Mouse (Mus musculus): ENCODE results near the gene Natd1. TPM values are rescaled to one million over a fixed set of nuclear protein-coding genes. Genes with fewer than 3 reads are reported as not detected.

Natd1 gene
- polyA plus RNA-seq, 1 experiment from 2014 or later = 26.3 TPM

DNA sequence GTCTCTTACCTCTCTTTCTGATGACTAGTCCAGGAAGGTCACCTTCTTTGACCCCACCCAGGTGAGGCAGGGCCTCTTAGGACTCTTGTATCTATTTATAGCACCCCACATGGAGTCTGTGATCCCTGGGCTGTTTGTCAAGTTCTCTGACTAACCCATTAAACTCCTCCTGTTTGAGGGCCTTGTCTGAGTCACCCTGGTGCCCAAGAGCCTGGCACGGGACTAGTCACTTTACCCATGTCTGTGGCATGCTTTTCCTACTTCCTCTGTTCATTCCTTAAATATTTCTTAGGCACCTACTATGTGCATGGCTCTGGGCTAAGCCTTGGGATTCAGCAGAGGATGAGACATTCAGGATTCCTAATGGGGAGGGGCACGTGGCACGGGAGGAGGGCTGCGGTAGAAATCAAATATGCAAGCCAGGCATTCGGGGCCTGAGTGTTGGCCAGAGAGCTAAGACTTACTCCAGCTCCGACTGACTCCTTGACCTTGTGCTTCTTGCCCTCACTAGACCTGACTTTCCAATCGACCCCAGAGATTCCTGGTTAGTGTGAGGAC is 16.3 kb upstream of the Natd1 start:
- 28% methylated on average over 7 of the region's 7 CpGs for WGBS
- no peak for DNase-seq (ENCODE audit: low spot score)
- Histone ChIP-seq H3K4me3 (peak overlapping the region; percentile 83), H3K27ac (peak overlapping the region; percentile 91; the same call in 1 of the 2 replicates), H3K9me3 (no peaks in the 10 kb centered on the region), H3K27me3 (ENCODE audit: insufficient read depth, poor library complexity, severe bottlenecking) (peaks cover 13% of the 10 kb centered on the region; the same call in 1 of the 2 replicates), H3K36me3 (peaks cover 11% of the 10 kb centered on the region; the same call in 1 of the 2 replicates), H3K4me1 (replicated peaks) (peaks cover 61% of the 10 kb centered on the region)

DNA sequence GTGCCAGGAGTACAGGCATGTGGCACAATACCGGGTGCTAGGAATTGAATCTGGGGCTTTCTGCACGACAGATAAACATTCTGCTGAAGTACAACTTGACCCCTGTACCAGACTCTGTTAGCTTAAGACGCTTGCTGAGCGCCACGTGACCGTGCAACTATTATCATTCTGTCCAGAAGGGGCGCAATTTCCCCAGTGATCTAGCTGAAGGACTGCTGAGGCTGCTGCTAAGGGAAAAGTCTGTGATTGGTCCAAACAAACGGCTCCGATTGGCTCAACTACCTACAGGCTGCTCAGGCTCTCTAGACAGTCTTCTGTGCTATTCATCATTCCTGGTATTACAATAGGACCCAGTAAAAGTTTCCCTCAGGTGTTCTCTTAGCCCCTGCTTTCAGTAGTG is 12.7 kb upstream of the Natd1 start:
- no peaks in the 10 kb centered on the region for H3K36me3 ChIP-seq
- H3K27me3 ChIP-seq (ENCODE audit: insufficient read depth, poor library complexity, severe bottlenecking) = peaks cover 13% of the 10 kb centered on the region; the same call in 1 of the 2 replicates
- no peaks in the 10 kb centered on the region for H3K9me3 ChIP-seq
- no peak overlapping the region; the same call in 1 of the 2 replicates for H3K27ac ChIP-seq
- DNase-seq (ENCODE audit: low spot score) = peak; percentile 93
- H3K4me3 ChIP-seq = peak overlapping the region; percentile 41
- H3K4me1 ChIP-seq (replicated peaks) = peaks cover 36% of the 10 kb centered on the region
- WGBS = under 1% methylated on average over 9 of the region's 9 CpGs

DNA sequence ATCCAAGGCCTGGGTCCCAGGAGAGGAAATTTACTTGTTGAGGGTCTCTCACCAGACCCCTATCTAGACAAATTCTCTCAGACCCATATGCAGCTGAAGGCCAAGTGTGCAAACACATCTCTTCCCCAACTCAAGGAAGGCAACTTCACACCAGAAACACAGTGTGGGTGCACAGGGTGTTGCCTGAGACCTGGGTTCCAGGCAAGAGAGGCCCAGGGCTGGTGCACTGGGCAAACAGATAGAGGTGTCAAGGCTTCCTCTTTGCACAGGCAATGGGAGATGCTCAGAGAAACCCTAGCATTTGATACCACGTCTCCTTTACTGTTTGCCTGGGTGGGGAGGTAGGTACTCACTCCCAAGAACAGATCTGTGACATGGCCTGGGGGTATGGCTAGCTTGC is 10.4 kb upstream of the Natd1 start:
- WGBS = 72% methylated on average over 1 of the region's 1 CpGs

DNA sequence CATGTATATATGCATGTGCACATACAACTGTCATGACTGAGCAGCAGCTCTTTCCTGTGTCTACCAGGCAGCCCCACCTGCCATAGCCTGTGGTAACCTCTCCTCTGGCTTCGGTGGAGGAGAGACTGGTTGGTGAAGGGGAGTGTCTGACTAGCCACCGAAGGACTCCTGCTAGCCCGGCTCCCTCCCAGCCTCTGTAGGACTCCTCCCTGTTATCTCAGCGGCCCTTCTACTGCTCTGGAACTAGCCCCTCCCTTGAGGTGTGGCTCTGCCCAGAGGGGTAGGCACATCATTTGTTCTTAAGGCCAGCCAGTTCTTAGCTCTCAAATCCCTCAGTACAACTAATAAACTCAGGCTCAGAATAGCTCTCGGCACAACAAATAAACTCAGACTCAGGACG is 9.9 kb upstream of the Natd1 start:
- 43% methylated on average over 6 of the region's 6 CpGs for WGBS

More for the DNA sequence above, 10.4 kb upstream of the Natd1 start:
- no peak for DNase-seq (ENCODE audit: low spot score)
- no peaks in the 10 kb centered on the region for H3K9me3 ChIP-seq
- 0 out of 2 replicates have a peak, but pooled peaks cover 6% of the 10 kb centered on the region for H3K27me3 ChIP-seq (ENCODE audit: insufficient read depth, poor library complexity, severe bottlenecking)
- peaks cover 14% of the 10 kb centered on the region for H3K4me1 ChIP-seq (replicated peaks)
- H3K27ac ChIP-seq = no peak overlapping the region
- H3K4me3 ChIP-seq = no peak overlapping the region
- 0 out of 2 replicates have a peak, but pooled peaks cover 6% of the 10 kb centered on the region for H3K36me3 ChIP-seq

DNA sequence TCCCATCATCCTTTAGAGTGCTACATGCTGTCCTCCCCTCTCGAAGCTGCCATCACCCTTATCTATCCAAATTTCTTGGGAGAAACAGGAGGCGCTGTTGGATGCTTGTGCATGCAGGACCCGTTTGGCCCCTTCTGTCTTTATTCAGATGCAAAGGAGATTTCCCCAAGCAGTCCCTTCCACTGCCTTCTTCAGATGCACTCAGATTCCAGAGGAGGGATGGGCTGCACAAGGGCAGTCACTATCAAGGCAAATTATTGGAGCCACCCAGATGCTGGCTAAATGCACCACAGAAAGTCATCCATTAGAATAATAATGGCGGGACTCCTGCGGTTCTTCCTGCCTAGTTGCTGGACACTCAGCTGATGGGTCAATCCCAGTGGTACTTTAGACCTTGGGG is 8.4 kb upstream of the Natd1 start:
- no peaks in the 10 kb centered on the region for H3K9me3 ChIP-seq
- no peak overlapping the region for H3K27ac ChIP-seq
- WGBS = 71% methylated on average over 5 of the region's 5 CpGs
- H3K4me3 ChIP-seq = no peak overlapping the region
- 0 out of 2 replicates have a peak, but pooled peaks cover 6% of the 10 kb centered on the region for H3K36me3 ChIP-seq
- no peak for DNase-seq (ENCODE audit: low spot score)
- H3K27me3 ChIP-seq (ENCODE audit: insufficient read depth, poor library complexity, severe bottlenecking) = no peaks in the 10 kb centered on the region
- H3K4me1 ChIP-seq (replicated peaks) = peaks cover 13% of the 10 kb centered on the region

More for the DNA sequence above, 9.9 kb upstream of the Natd1 start:
- no peak for DNase-seq (ENCODE audit: low spot score)
- H3K27me3 ChIP-seq (ENCODE audit: insufficient read depth, poor library complexity, severe bottlenecking) = 0 out of 2 replicates have a peak, but pooled peaks cover under 1% of the 10 kb centered on the region
- H3K36me3 ChIP-seq = 0 out of 2 replicates have a peak, but pooled peaks cover 6% of the 10 kb centered on the region
- H3K27ac ChIP-seq = no peak overlapping the region
- no peaks in the 10 kb centered on the region for H3K9me3 ChIP-seq
- H3K4me3 ChIP-seq = no peak overlapping the region
- peaks cover 14% of the 10 kb centered on the region for H3K4me1 ChIP-seq (replicated peaks)

DNA sequence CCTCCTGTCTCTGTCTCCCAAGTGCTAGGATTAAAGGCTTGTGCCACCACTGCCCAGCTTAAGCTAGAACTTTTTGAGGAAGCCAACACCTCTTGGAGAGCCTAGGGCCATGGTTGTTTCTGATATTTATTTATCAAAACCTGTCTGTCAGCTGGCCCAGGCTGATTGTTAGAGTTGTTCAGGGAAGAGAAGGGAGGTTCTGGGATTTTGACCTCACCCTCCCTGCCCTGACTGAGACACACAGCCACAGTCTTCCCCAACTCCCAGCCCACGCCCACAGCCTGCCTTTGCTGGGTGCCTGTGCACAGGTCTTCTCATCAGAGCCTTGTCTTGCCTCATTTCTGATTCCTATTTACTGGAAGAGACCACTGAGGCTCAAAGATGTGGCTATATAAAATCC is 7.6 kb upstream of the Natd1 start:
- DNase-seq (ENCODE audit: low spot score) = no peak

DNA sequence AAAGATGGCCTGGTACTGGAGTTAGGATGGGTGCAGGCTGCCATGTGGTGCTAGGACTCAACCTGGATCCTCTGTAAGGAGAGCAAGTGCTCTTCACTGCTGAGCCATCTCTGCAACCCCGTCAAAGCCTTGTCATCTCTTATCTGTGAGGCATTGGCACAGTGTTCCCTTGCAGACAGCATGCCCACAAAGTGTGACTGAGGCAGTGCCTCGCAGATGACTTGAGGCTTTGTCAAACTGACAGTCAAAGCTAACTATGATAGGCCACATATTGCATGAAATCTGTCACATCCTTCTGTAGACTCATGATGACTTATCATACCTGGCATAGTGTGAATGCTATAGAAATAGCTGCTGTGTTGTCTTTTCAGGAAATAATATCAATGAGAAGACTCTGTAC is 5.5 kb upstream of the Natd1 start:
- WGBS = 84% methylated on average over 2 of the region's 2 CpGs
- H3K9me3 ChIP-seq = no peaks in the 10 kb centered on the region
- H3K36me3 ChIP-seq = 0 out of 2 replicates have a peak, but pooled peaks cover 6% of the 10 kb centered on the region

More for the DNA sequence above, 7.6 kb upstream of the Natd1 start:
- Histone ChIP-seq H3K4me1 (replicated peaks) (peaks cover 5% of the 10 kb centered on the region), H3K4me3 (no peak overlapping the region), H3K36me3 (0 out of 2 replicates have a peak, but pooled peaks cover 6% of the 10 kb centered on the region), H3K9me3 (no peaks in the 10 kb centered on the region), H3K27ac (no peak overlapping the region), H3K27me3 (ENCODE audit: insufficient read depth, poor library complexity, severe bottlenecking) (no peaks in the 10 kb centered on the region)
- WGBS = 76% methylated on average over 1 of the region's 1 CpGs

DNA sequence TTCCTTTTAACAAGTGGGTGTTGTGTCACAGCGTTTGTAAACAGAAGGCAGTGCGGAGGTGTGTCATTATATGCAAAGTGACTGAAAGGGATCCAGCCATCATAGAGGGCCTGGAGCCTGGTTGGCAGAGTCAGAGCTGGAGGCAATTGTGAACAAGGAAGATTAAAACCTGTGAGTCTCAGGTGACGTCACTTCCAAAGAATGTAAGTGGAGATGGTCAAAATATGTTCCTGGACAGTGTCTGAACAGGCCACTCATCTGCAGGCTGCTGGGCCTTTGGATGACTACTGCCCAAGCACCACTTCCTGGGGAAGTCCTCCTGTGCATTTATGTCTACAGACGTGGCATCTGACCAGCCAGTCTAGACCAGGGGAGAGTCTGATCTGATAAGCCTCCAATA is 651 bp upstream of the Natd1 start:
- peaks cover 43% of the 10 kb centered on the region for H3K4me1 ChIP-seq (replicated peaks)

More for the DNA sequence above, 5.5 kb upstream of the Natd1 start:
- H3K27me3 ChIP-seq (ENCODE audit: insufficient read depth, poor library complexity, severe bottlenecking) = no peaks in the 10 kb centered on the region
- DNase-seq (ENCODE audit: low spot score) = no peak
- H3K4me1 ChIP-seq (replicated peaks) = peaks cover 14% of the 10 kb centered on the region
- H3K4me3 ChIP-seq = no peak overlapping the region
- H3K27ac ChIP-seq = no peak overlapping the region

DNA sequence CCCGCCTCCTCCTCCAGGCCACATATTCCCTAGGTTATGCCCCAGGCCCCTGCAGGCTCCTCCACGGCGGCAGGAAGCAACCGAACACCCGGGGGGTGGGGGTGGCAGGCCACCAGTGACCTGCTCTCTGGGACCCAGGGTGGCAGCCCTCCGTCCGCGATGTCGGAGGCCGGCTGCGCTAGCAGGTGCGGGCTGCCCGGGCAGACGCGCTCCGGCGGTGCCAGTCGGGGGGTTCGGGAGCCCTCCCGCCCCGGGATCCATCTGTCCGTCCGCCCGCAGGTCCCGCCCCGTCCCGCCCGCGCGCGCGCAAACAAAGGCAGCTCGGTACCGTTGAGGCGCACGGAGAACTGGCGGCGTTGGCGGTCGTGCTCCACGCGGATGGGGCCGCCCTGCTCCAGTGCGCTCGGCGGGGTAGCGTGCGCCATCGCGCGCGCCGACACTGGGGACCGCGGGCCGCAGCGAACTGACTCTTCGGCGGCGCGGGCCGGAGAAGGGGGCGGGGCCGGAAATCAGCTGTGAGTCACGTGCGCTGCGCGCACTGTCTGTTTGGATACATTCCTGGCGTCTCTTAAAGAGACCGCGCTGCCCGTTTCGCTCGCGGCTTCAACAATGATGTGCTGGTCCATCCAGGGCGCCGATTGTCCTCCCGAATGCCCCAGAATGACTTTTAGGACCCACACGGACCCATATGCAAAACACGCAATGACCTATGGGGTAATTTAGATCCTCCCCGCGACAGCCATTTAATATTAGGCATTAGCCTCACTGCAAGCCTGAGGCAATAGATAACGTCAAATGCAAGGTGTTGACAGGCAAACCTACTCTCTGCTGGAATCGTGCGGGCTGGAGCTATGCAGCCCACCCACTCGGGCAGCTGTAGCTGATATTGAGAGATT is 1.0 kb downstream of the Natd1 start:
- Histone ChIP-seq H3K36me3 (peaks cover 5% of the 10 kb centered on the region; the same call in 1 of the 2 replicates), H3K27me3 (ENCODE audit: insufficient read depth, poor library complexity, severe bottlenecking) (no peaks in the 10 kb centered on the region), H3K4me1 (replicated peaks) (peaks cover 43% of the 10 kb centered on the region), H3K4me3 (peak overlapping the region; percentile 99), H3K27ac (peak overlapping the region; percentile 92), H3K9me3 (no peaks in the 10 kb centered on the region)
- under 1% methylated on average over 86 of the region's 86 CpGs for WGBS
- DNase-seq (ENCODE audit: low spot score) = peak; percentile 93

More for the DNA sequence above, 651 bp upstream of the Natd1 start:
- 77% methylated on average over 4 of the region's 4 CpGs for WGBS
- H3K4me3 ChIP-seq = no peak overlapping the region
- no peak for DNase-seq (ENCODE audit: low spot score)
- peaks cover under 1% of the 10 kb centered on the region; the same call in 1 of the 2 replicates for H3K36me3 ChIP-seq
- H3K27ac ChIP-seq = no peak overlapping the region
- no peaks in the 10 kb centered on the region for H3K9me3 ChIP-seq
- no peaks in the 10 kb centered on the region for H3K27me3 ChIP-seq (ENCODE audit: insufficient read depth, poor library complexity, severe bottlenecking)

DNA sequence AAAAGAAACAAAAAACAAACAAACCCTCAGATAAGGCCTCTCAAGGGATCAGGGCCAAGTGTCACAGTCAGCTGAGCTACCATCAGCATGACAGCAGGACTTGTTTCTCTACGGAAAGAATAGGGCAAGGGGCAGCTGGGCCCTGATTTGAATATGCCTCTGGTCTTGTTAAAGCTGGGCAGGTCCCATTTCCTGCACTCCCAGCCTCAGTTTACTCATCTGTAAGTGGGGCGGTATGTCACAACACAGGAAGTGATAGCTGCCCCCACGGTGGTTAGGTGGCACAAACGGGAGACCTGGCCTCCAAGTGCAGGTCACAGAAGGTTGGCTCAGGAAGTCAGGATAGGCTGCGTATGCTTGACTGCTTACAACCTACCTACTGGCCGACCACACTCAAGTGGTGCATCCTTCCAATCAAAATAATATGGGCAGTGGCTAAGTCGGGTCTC is 2.0 kb downstream of the Natd1 start:
- WGBS = 32% methylated on average over 7 of the region's 7 CpGs
- H3K9me3 ChIP-seq = no peaks in the 10 kb centered on the region
- peak overlapping the region; percentile 92 for H3K27ac ChIP-seq
- peaks cover 43% of the 10 kb centered on the region for H3K4me1 ChIP-seq (replicated peaks)
- H3K27me3 ChIP-seq (ENCODE audit: insufficient read depth, poor library complexity, severe bottlenecking) = no peaks in the 10 kb centered on the region
- H3K36me3 ChIP-seq = peaks cover 5% of the 10 kb centered on the region; the same call in 1 of the 2 replicates
- H3K4me3 ChIP-seq = peak overlapping the region; percentile 99
- DNase-seq (ENCODE audit: low spot score) = peak; percentile 18

DNA sequence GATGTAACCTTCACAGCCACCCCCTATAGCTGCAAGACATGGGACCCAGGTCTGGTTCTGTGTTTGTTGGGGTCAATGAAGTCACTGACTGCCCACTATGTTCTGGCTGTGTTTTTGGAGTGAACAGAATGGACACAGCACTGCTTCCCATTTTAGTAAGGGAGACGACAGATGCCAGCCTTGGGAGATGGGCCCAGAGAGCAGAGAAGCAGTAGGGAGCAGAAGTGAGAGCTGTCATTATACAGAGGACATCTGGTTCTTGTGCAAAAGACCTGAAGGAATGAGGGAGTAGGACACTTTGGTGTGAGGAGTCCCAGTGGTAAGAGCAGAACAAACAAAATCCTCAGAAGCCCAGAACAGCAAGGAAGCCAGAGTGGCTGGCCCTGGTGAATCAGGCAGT is 4.9 kb downstream of the Natd1 start:
- no peaks in the 10 kb centered on the region for H3K27me3 ChIP-seq (ENCODE audit: insufficient read depth, poor library complexity, severe bottlenecking)
- H3K4me1 ChIP-seq (replicated peaks) = peaks cover 29% of the 10 kb centered on the region
- no peak overlapping the region for H3K27ac ChIP-seq
- no peak for DNase-seq (ENCODE audit: low spot score)
- WGBS = 80% methylated on average over 1 of the region's 1 CpGs
- no peak overlapping the region for H3K4me3 ChIP-seq
- H3K36me3 ChIP-seq = peaks cover 27% of the 10 kb centered on the region
- H3K9me3 ChIP-seq = no peaks in the 10 kb centered on the region

DNA sequence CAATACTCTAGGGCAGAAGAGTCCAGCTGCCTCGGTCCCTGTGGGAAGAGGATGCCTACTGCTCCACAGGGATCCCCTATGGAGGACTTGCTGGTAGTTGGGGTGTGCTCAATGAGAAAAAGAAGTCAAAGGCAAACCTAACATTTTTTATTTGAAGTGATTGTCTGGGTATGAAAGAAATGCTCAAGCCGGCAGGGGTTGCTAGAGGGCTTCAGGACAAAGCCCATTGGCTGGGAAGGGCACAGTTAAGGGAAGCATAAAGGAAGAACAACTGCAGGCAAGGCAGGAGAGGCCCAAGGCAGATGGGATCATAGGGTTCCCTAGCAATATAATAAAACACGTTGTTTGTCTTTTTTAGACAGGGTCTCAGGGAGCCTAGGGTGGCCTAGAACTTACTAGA is 6.5 kb downstream of the Natd1 start:
- WGBS = 66% methylated on average over 3 of the region's 3 CpGs

More for the DNA sequence above, 6.5 kb downstream of the Natd1 start:
- H3K4me1 ChIP-seq (replicated peaks) = peaks cover 18% of the 10 kb centered on the region
- no peaks in the 10 kb centered on the region for H3K27me3 ChIP-seq (ENCODE audit: insufficient read depth, poor library complexity, severe bottlenecking)
- H3K4me3 ChIP-seq = no peak overlapping the region
- no peaks in the 10 kb centered on the region for H3K9me3 ChIP-seq
- DNase-seq (ENCODE audit: low spot score) = no peak
- no peak overlapping the region for H3K27ac ChIP-seq
- H3K36me3 ChIP-seq = peaks cover 42% of the 10 kb centered on the region
